Mouse (Mus musculus): ENCODE results near the gene Sqor.

The Sqor gene

DNA sequence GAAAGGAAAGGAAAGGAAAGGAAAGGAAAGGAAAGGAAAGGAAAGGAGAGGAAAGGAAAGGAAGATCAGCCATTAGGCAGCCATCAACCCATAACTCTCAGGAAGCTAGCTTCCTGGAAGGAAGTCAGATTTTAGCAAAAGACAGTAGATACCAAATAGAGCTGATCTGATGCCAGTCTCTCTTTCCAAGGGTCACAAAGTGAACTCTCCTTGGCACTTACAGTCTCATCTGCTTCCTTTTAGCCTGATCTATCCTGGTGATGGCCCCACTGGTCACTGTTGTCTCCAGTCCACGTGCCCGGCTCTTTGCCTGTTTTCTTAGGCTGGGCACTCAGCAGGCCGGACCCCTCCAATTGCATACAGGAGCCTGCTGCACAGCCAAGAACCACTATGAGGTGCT, 19.7 kb downstream of the Sqor start:
- no peak for DNase-seq (ENCODE audit: low spot score in 2 of 2)

DNA sequence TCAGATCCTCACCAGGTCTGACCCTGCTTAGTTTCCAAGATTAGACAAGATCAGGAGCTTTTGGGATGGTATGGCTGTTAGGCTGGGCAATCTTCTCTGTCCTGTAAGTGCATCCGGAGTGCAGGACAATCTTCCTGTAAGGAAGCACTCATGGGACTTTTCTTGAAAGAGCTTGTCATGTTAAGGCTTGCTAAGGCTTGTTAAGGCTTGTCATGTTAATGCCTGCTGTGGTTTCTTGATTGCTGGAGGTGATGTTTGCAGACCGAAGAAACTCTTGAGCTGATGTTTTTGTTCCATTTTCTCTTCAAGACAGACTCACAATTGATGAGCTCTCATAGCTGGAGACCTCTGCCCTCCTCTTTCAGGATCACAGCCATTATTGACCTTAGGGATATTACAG, 21.1 kb downstream of the Sqor start:
- DNase-seq (ENCODE audit: low spot score in 2 of 2): no peak

DNA sequence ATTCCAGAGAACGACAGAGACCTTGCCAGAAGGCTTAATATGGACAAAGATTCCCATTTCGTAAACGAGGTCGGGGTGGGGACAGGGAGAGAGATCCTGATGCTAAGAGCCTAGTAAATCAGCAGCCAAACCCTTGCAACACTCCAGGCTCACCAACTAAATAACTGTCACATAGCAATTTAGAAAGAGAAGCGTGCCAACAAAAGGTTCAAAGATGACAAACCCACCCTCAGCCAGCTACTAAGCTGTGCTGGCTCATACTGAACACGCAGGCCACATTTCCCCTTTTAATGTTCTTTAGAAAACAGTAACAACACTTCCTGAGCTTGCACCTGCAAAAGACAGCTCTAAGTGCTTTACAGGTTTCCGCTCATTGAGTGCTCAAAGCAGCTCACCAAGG, 24.3 kb downstream of the Sqor start:
- DNase-seq (ENCODE audit: low spot score in 2 of 2): peak in 1 of 2 experiments; percentile 22

DNA sequence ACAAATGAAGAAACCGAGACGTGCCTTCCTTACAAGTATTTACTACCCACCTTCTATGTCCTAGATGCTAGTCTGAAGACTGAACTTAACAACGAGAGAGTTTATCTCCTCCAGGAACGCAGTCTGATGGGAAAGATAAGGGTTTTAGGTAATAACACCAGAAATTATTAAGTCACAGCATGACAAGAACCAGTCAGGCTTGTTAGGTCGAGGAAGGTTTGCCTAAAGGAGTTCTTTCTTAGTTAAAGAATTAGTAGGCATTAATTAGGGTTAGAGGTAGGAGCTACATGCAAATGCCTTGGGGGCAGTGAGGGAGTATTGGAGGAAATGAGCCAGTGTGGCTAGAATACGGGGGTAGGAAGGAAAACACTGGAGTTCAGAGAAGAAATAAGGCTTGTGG, 24.7 kb downstream of the Sqor start:
- DNase-seq (ENCODE audit: low spot score in 2 of 2): no peak

DNA sequence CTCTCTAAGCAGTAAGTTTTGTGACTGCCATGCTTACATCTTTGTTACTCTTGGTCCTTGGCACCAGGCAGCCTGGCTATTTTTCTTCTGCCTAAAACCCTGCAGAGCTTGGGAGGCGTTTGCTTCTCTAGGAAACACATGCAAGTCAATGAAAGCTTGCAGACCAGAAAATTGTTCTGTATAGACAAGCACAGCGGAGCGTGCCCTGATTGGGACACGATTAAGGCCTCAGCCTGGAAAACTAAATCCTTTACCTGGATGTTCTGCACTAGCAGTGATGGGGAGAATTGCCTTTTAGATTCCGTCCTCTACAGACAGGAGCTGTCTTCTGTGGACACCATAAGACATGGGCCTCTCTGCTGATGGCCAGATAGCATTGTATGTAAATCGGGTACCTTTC, 39.4 kb downstream of the Sqor start:
- DNase-seq (ENCODE audit: low spot score in 2 of 2): no peak

DNA sequence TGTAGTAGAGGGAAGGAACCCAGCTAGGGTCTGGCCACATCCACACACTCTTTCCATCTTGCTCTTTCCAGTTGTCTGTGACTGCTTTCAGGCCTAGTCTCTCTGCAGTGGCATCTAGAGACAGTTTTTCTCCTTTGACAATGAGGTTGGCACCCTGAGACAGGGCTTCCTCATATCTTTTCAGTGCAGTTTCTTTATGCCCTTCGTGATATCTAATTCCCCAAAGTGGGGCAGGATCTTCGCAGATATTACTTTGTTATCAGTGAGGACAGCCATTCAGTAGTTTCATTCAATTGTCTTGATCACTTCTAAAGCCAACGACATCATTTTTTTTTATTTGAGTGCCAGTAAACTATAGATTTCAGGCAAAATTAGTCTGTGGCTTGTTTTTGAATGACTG, 41.0 kb downstream of the Sqor start:
- DNase-seq (ENCODE audit: low spot score in 2 of 2): no peak

DNA sequence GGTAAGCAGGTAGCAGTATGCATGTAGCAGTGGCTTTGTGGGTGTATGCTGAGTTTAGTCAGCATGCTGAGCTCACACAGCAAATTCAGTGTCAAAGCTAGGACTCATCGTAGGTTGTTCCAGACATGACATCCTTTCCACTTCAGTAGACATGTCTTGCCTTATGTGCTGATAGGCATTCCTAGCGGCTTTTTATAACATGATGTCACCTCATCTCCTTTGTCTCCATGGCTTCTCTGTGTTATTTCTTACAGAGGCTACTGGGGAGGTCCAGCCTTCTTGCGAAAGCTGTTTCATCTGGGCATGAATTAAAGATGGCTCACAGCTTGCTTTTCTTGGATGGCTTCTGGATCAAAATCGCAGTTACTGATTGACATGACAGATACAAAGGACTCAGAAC, 44.0 kb downstream of the Sqor start:
- no peak for DNase-seq (ENCODE audit: low spot score in 2 of 2)

DNA sequence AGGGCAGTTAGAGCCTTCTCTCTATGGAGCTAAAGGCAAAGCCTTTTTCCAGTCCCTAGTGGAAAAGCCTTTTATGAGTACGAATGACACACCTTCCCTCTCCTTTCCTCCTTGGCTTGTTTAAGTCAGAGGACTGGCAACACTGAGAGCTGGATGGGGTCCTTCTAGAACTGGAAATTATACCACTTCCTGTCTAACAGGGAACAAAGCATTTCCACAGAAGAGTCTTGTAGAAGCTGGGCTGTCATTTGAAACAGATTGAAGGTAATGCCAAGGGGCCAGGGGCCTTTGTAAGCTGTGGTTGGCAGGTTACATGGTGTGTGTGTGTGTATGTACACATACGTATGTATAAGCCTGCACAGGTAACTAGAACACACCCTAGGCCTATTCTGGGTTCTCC, 51.9 kb downstream of the Sqor start:
- no peak for DNase-seq (ENCODE audit: low spot score in 2 of 2)

DNA sequence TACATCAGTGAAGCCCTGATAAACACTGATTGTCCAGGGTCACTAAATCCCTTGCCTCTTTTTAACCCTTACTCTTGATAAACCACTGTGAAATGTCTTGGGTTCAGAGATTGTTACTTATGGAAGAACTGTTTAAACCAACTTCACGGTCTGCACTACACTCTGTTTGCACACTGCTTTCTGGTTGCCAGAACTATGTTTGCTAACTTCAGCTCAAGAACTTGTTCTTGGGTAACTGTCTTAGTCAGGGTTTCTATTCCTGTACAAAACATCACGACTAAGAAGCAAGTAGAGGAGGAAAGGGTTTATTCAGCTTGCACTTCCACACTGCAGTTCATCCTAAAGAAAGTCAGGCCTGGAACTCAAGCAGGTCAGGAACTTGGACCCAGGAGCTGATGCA, 56.2 kb downstream of the Sqor start:
- no peak for DNase-seq (ENCODE audit: low spot score in 2 of 2)

DNA sequence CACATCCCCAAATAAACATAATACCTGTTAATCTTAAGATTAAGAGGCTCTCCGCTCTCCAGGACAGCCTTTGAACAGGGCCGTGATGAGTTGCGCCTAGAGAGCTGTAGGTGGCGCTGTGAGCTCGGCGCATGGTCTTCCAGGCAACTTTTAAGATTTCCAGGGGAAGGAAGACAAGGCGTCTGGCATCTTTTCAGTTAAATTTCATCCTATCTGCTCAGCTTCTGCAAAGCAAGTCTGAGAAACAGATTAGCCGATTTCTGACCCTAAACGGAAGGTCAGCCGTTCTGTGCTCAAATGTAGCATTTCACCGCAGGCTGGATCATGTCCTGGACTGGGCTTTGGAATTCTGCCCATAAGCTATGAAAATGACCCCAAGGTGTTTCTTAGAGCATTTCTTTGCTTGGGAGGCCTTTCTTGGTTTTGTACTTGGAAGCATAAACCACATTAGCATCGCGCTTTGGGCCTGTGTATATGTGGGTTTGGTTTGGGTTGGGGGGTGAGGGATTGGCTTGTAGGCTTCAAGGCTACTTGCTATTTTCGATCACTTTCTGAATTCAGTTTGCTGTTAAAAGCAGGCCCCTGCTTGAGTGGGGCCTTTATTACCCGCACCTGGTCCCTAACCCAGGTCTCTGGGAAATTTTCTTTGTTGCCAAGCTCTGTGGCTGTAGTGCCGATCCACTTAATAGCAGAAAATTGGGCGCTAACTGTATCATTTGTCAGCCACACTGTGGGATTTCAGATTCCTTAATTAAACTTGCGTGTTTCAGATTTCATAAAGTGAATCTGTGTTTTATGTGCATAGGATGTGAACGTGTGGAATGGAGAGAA, 60.6 kb downstream of the Sqor start:
- DNase-seq (ENCODE audit: low spot score in 2 of 2): peak in 1 of 2 experiments; percentile 24

DNA sequence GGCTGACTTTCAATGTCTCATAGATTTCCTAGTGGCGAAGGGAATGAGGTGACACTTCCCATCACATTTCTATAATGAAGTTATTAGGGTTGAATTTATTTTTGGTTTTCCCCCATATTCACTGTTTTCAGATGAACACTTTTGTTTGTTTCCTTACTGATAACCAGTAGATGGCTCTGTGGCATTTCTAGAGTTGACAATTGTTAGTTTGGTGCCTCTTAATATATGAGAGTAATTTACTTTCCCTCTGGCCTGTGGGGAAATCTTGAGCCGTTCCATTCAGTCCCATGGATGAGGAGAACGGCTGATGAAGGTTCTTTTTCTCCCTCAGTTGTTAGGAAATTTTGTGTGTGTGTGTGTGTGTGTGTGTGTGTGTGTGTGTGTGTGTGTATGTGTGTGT, 61.3 kb downstream of the Sqor start:
- no peak for DNase-seq (ENCODE audit: low spot score in 2 of 2)

DNA sequence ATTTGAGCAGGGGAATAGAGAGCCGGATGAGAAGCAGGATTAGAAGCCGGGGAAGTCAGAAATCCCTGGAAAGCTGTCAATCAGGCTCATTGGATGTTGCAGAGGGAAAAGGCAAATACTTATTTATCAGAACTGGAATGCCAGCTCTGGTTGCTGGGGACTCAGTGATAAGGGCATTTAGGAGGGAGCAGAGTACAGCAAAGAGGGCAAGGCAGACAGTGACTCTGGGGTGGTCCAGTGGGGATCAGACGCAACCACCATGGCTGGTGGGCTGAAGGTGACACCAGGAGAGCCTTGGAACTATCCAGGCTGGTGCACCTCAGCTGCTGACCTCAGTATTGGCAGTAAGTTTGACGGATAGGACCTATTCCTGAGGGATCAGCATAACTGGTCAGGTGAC, 89.6 kb downstream of the Sqor start:
- DNase-seq (ENCODE audit: low spot score in 2 of 2): no peak

DNA sequence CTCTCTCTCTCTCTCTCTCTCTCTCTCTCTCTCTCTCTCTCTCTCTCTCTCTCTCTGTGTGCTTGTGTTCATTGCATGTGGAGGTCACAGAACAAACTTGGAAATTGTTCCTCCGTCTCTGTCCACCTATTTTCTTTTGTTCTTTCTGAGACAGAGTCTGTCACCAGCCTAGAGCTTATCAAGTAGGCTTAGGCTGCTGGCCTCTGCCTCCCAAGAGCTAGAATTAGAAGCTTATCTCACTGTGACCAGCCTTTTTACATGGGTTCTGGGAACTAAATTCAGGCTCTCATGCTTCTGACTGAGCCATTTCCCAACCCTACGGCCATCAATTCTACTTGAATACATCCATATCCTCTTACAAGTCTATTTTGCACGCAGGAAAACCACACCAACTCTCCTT, 90.3 kb downstream of the Sqor start:
- DNase-seq (ENCODE audit: low spot score in 2 of 2): no peak

Data from urinary bladder, postnatal 4 days (tissue).